Mouse (Mus musculus): ENCODE measurements around the gene Inhbc. TPM values are rescaled to one million over a fixed set of nuclear protein-coding genes. Genes with fewer than 3 reads are reported as not detected.

The Inhbc gene
- polyA plus RNA-seq, 2 experiments: 1.5 to 2.1 TPM

GRCm38 (mm10) chr10:127348957-127349356 lies 21.3 kb downstream of the Inhbc start:
- no peak overlapping the region for H3K27ac ChIP-seq
- DNase-seq (ENCODE audit: low read depth in 3 of 3, low spot score in 3 of 3) (no peak), ATAC-seq (ENCODE audit: insufficient read depth) (no peak)
- TF ChIP-seq CTCF (IDR thresholded peaks at IDR 0.05; ENCODE audit: low read depth) (peak; percentile 41), EP300 (IDR thresholded peaks at IDR 0.05; ENCODE audit: low read depth) (no peak)
- no peaks in the 10 kb centered on the region; a peak in 1 of 4 replicates for H3K4me1 ChIP-seq (replicated peaks; ENCODE audit: control insufficient read depth in 2 of 2, insufficient read depth in 2 of 2, low read length in 1 of 2)
- no peaks in the 10 kb centered on the region for H3K9me3 ChIP-seq (ENCODE audit: control insufficient read depth, low read length)
- WGBS (ENCODE audit: insufficient replicate concordance): 61% methylated on average over 4 of the region's 4 CpGs
- no peaks in the 10 kb centered on the region for H3K36me3 ChIP-seq (replicated peaks; ENCODE audit: control insufficient read depth, insufficient read depth, low read depth)
- no peak overlapping the region for H3K4me3 ChIP-seq (ENCODE audit: insufficient read depth in 1 of 2, low read depth in 2 of 2, low read length in 2 of 2)
- H3K4me2 ChIP-seq (ENCODE audit: low read depth): no peak overlapping the region
- H3K9ac ChIP-seq (replicated peaks): no peak overlapping the region
- H3K27me3 ChIP-seq (ENCODE audit: control insufficient read depth, insufficient read depth, low read length): no peaks in the 10 kb centered on the region

- no peak overlapping the region for H3K4me2 ChIP-seq (ENCODE audit: low read depth)
- H3K9ac ChIP-seq (replicated peaks): no peak overlapping the region
- no peak for ATAC-seq (ENCODE audit: insufficient read depth)
- no peak overlapping the region for H3K4me3 ChIP-seq (ENCODE audit: insufficient read depth in 1 of 2, low read depth in 2 of 2, low read length in 2 of 2)
- H3K4me1 ChIP-seq (replicated peaks; ENCODE audit: control insufficient read depth in 2 of 2, insufficient read depth in 2 of 2, low read length in 1 of 2): peaks cover 0 to 2% of the 10 kb centered on the region in 2 experiments; a peak in 1 of 4 replicates
- peaks cover 10% of the 10 kb centered on the region for H3K27me3 ChIP-seq (ENCODE audit: control insufficient read depth, insufficient read depth, low read length)
- H3K36me3 ChIP-seq (replicated peaks; ENCODE audit: control insufficient read depth, insufficient read depth, low read depth): no peaks in the 10 kb centered on the region
- no peak for DNase-seq (ENCODE audit: low read depth in 3 of 3, low spot score in 3 of 3)
- H3K27ac ChIP-seq: no peak overlapping the region
- H3K9me3 ChIP-seq (ENCODE audit: control insufficient read depth, low read length): no peaks in the 10 kb centered on the region
- 65% methylated on average over 3 of the region's 3 CpGs for WGBS (ENCODE audit: insufficient replicate concordance)
- no peak for TF ChIP-seq CTCF (IDR thresholded peaks at IDR 0.05; ENCODE audit: low read depth)
- TF ChIP-seq EP300 (IDR thresholded peaks at IDR 0.05; ENCODE audit: low read depth): no peak
Measured at GRCm38 (mm10) chr10:127346173-127346572, 24.1 kb downstream of the Inhbc start.

- no peaks in the 10 kb centered on the region for H3K36me3 ChIP-seq (replicated peaks; ENCODE audit: control insufficient read depth, insufficient read depth, low read depth)
- H3K9me3 ChIP-seq (ENCODE audit: control insufficient read depth, low read length): no peaks in the 10 kb centered on the region
- no peak for DNase-seq (ENCODE audit: low read depth in 3 of 3, low spot score in 3 of 3)
- ATAC-seq (ENCODE audit: insufficient read depth): no peak
- H3K4me1 ChIP-seq (replicated peaks; ENCODE audit: control insufficient read depth in 2 of 2, insufficient read depth in 2 of 2, low read length in 1 of 2): peaks cover 0 to 2% of the 10 kb centered on the region in 2 experiments; a peak in 2 of 4 replicates
- no peak overlapping the region for H3K27ac ChIP-seq
- no peak for TF ChIP-seq CTCF (IDR thresholded peaks at IDR 0.05; ENCODE audit: low read depth)
- TF ChIP-seq EP300 (IDR thresholded peaks at IDR 0.05; ENCODE audit: low read depth): no peak
- H3K4me3 ChIP-seq (ENCODE audit: insufficient read depth in 1 of 2, low read depth in 2 of 2, low read length in 2 of 2): no peak overlapping the region
- no peak overlapping the region for H3K4me2 ChIP-seq (ENCODE audit: low read depth)
- H3K27me3 ChIP-seq (ENCODE audit: control insufficient read depth, insufficient read depth, low read length): peaks cover 33% of the 10 kb centered on the region
- WGBS (ENCODE audit: insufficient replicate concordance): 44% methylated on average over 3 of the region's 3 CpGs
- no peak overlapping the region for H3K9ac ChIP-seq (replicated peaks)
Measured at GRCm38 (mm10) chr10:127343029-127343428, 27.2 kb downstream of the Inhbc start.

- Histone ChIP-seq H3K27ac (no peak within 1 kb of the TSS), H3K4me3 (ENCODE audit: insufficient read depth in 1 of 2, low read depth in 2 of 2, low read length in 2 of 2) (peak within 1 kb of the TSS; percentile 27 to 28; a peak in 3 of 4 replicates), H3K4me1 (replicated peaks; ENCODE audit: control insufficient read depth in 2 of 2, insufficient read depth in 2 of 2, low read length in 1 of 2) (peaks cover 0 to 2% of the 10 kb centered on the region in 2 experiments; a peak in 2 of 4 replicates), H3K27me3 (ENCODE audit: control insufficient read depth, insufficient read depth, low read length) (peaks cover 33% of the 10 kb centered on the region), H3K9me3 (ENCODE audit: control insufficient read depth, low read length) (no peaks in the 10 kb centered on the region), H3K9ac (replicated peaks) (no peak within 1 kb of the TSS), H3K4me2 (ENCODE audit: low read depth) (peak within 1 kb of the TSS; percentile 52), H3K36me3 (replicated peaks; ENCODE audit: control insufficient read depth, insufficient read depth, low read depth) (no peaks in the 10 kb centered on the region)
- DNase-seq (ENCODE audit: low read depth in 3 of 3, low spot score in 3 of 3) (peak; percentile 55 to 71 (median 67)), ATAC-seq (ENCODE audit: insufficient read depth) (peak; percentile 32; the same call in 1 of the 2 replicates)
- WGBS (ENCODE audit: insufficient replicate concordance): under 1% methylated on average over 29 of the region's 29 CpGs
- TF ChIP-seq EP300 (IDR thresholded peaks at IDR 0.05; ENCODE audit: low read depth) (no peak), CTCF (IDR thresholded peaks at IDR 0.05; ENCODE audit: low read depth) (peak; percentile 94)
Measured at GRCm38 (mm10) chr10:127341891-127342639, 28.2 kb downstream of the Inhbc start, which contains the start of gene Gli1. Gene Gli1, minus strand, starts transcription at chr10:127341974.

- H3K4me3 ChIP-seq (ENCODE audit: insufficient read depth in 1 of 2, low read depth in 2 of 2, low read length in 2 of 2): peak overlapping the region in 1 of 2 experiments; percentile 27; a peak in 2 of 4 replicates
- ATAC-seq (ENCODE audit: insufficient read depth): no peak
- H3K27ac ChIP-seq: no peak overlapping the region
- H3K9ac ChIP-seq (replicated peaks): no peak overlapping the region
- H3K4me2 ChIP-seq (ENCODE audit: low read depth): peak overlapping the region; percentile 52
- no peak for DNase-seq (ENCODE audit: low read depth in 3 of 3, low spot score in 3 of 3)
- peaks cover 33% of the 10 kb centered on the region for H3K27me3 ChIP-seq (ENCODE audit: control insufficient read depth, insufficient read depth, low read length)
- TF ChIP-seq EP300 (IDR thresholded peaks at IDR 0.05; ENCODE audit: low read depth) (no peak), CTCF (IDR thresholded peaks at IDR 0.05; ENCODE audit: low read depth) (no peak)
- no peaks in the 10 kb centered on the region for H3K9me3 ChIP-seq (ENCODE audit: control insufficient read depth, low read length)
- H3K36me3 ChIP-seq (replicated peaks; ENCODE audit: control insufficient read depth, insufficient read depth, low read depth): no peaks in the 10 kb centered on the region
- 3% methylated on average over 10 of the region's 11 CpGs for WGBS (ENCODE audit: insufficient replicate concordance)
- peaks cover 0 to 2% of the 10 kb centered on the region in 2 experiments; a peak in 2 of 4 replicates for H3K4me1 ChIP-seq (replicated peaks; ENCODE audit: control insufficient read depth in 2 of 2, insufficient read depth in 2 of 2, low read length in 1 of 2)
Measured at GRCm38 (mm10) chr10:127341360-127341690, 28.9 kb downstream of the Inhbc start.
